Mouse (Mus musculus) brain, embryonic 14.5 days (tissue): ENCODE data around the gene Fam206a.

Source experiments
- CTCF ChIP-seq: fragments of 200-500 bp; IDR thresholded peaks from 2 replicates; pipeline ENCODE4 v1.5.1; 2012; ENCODE audit warnings: inconsistent platforms, mild to moderate bottlenecking, moderate library complexity, borderline replicate concordance; ENCODE audit not compliant: insufficient read depth, insufficient read length; ENCODE audit errors: extremely low read depth
- POLR2A ChIP-seq: fragments of 200-500 bp; IDR thresholded peaks from 2 replicates; pipeline ENCODE4 v1.6.1; 2012; ENCODE audit warnings: mild to moderate bottlenecking, inconsistent platforms, borderline replicate concordance; ENCODE audit not compliant: poor library complexity, insufficient read depth, insufficient read length, severe bottlenecking; ENCODE audit errors: extremely low read depth

DNA sequence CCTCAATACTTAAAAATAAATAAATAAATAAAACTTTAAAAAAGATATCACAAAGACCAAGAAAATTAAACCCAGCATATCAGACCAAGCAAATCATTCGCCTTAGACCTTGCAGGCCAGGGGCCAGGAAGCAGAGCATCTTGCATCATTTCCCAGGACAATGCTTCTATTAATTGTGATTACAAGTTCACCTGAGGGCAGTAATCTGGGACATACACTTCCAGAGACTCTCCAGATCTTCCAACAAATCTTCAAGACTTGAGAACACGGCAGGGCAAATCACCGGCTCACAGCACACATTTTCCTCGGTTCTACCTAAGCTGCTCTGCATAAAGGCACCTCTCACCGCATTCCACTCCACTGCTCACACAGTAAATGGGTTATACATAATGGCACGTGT lies 45.9 kb downstream of the Fam206a start:
- TF ChIP-seq CTCF (no peak), POLR2A (no peak)
